Mouse (Mus musculus): ENCODE results near the gene Fbxl19.

GRCm38 (mm10) chr7:127730170-127730569, 14.2 kb upstream of the Fbxl19 start:
- no peak for TF ChIP-seq CTCF (IDR thresholded peaks at IDR 0.05; ENCODE audit: low read depth)
- no peak for TF ChIP-seq EP300 (IDR thresholded peaks at IDR 0.05; ENCODE audit: low read depth)
